Mouse (Mus musculus) kidney, embryonic 14.5 days (tissue): Measurements from ENCODE around the gene Zscan29. TPM values are rescaled to one million over a fixed set of nuclear protein-coding genes. Genes with fewer than 3 reads are reported as not detected.
"Not testable (repeated sequence)": the region's sequence is repeated elsewhere in the genome, so short reads cannot be mapped to it uniquely, and the experiment has no call there.

Experiments used
- ATAC-seq: fragments of 200-750 bp; cut with Nextera tagmentation; 2 replicates; pipeline ENCODE4 v1.8.0; 2017; ENCODE audit warnings: moderate number of reproducible peaks, mild to moderate bottlenecking, moderate TSS enrichment, moderate library complexity; ENCODE audit not compliant: low FRiP score, low TSS enrichment
- H3K27ac ChIP-seq: fragments of 300-500 bp; sonication (generic); 2 replicates; pipeline ENCODE4 v1.5.1; 2014; ENCODE audit warnings: low read depth, mild to moderate bottlenecking, low read length, moderate library complexity, mixed read lengths
- H3K27me3 ChIP-seq: fragments of 300-500 bp; sonication (generic); 2 replicates; pipeline ENCODE4 v1.6.1; 2014; ENCODE audit warnings: mild to moderate bottlenecking, low read length; ENCODE audit not compliant: control insufficient read depth, insufficient read depth
- H3K36me3 ChIP-seq: fragments of 300-500 bp; sonication (generic); 2 replicates; pipeline ENCODE4 v1.6.1; 2014; ENCODE audit warnings: low read length, mixed read lengths; ENCODE audit not compliant: control insufficient read depth, insufficient read depth
- H3K4me1 ChIP-seq: fragments of 300-500 bp; sonication (generic); 2 replicates; pipeline ENCODE4 v1.6.1; 2014; ENCODE audit warnings: low read length, mixed read lengths; ENCODE audit not compliant: control insufficient read depth, insufficient read depth
- H3K4me2 ChIP-seq: fragments of 300-500 bp; sonication (generic); replicated peaks from 2 replicates; pipeline ENCODE4 v1.6.1; 2014; ENCODE audit warnings: low read depth, mild to moderate bottlenecking, low read length
- H3K4me3 ChIP-seq: fragments of 300-500 bp; sonication (generic); 2 replicates; pipeline ENCODE4 v1.5.1; 2014; ENCODE audit warnings: mild to moderate bottlenecking, low read length
- H3K9ac ChIP-seq: fragments of 300-500 bp; sonication (generic); 2 replicates; pipeline ENCODE4 v1.6.1; 2014; ENCODE audit warnings: low read depth, mild to moderate bottlenecking, low read length, moderate library complexity
- H3K9me3 ChIP-seq: fragments of 300-500 bp; sonication (generic); 2 replicates; pipeline ENCODE4 v1.6.1; 2016; ENCODE audit warnings: low read length; ENCODE audit not compliant: control insufficient read depth
- WGBS: fragments of 180-500 bp; shearing (Covaris S2); extraction: QIAGEN DNeasy Blood & Tissue Kit; methylation state at CpG from one replicate; pipeline ENCODE4 v1.1.7; 2014; 5-methylcytosine and 5-hydroxymethylcytosine counted together
- polyA plus RNA-seq: library from polyadenylated mRNA; unstranded; fragments of >200 nt; fragmentation: Nextera tagmentation; extraction: Ambion mirVana; gene quantifications from 2 replicates; pipeline ENCODE4 v1.2.1, GENCODE M21; 2014

Zscan29 gene
- polyA plus RNA-seq, 1 experiment from 2014 or later = 13.3 TPM

- H3K9me3 ChIP-seq = peaks cover 10% of the 10 kb centered on the region
- peak overlapping the region; percentile 80 for H3K4me2 ChIP-seq
- H3K4me3 ChIP-seq = peak overlapping the region; percentile 65
- H3K27me3 ChIP-seq = no peaks in the 10 kb centered on the region
- no peak for ATAC-seq
- peak overlapping the region; percentile 79 for H3K9ac ChIP-seq
- WGBS = 73% methylated on average over 16 of the region's 16 CpGs
- H3K4me1 ChIP-seq = peaks cover 15% of the 10 kb centered on the region; the same call in 1 of the 2 replicates
- H3K27ac ChIP-seq = peak overlapping the region; percentile 98; the same call in 1 of the 2 replicates
- H3K36me3 ChIP-seq = peaks cover 27% of the 10 kb centered on the region
Observed at GRCm38 (mm10) chr2:121141216-121142035, 29.5 kb downstream of the Zscan29 start.

GRCm38 (mm10) chr2:121140018-121140882 lies 30.7 kb downstream of the Zscan29 start, which contains the start of the genes Adal and Lcmt2:
Gene Adal (plus strand): TSS chr2:121140428.
Gene Lcmt2 (minus strand): TSS chr2:121140653.
- Histone ChIP-seq H3K27me3 (no peaks in the 10 kb centered on the region), H3K9me3 (peaks cover 10% of the 10 kb centered on the region), H3K9ac (peak within 1 kb of the TSS; percentile 79), H3K27ac (peak within 1 kb of the TSS; percentile 98), H3K4me3 (peak within 1 kb of the TSS; percentile 65), H3K4me1 (peaks cover 15% of the 10 kb centered on the region; the same call in 1 of the 2 replicates), H3K4me2 (peak within 1 kb of the TSS; percentile 80), H3K36me3 (peaks cover 24% of the 10 kb centered on the region)
- ATAC-seq = peak; percentile 97
- 1% methylated on average over 83 of the region's 87 CpGs for WGBS

GRCm38 (mm10) chr2:121139266-121140017 lies 31.5 kb downstream of the Zscan29 start:
- H3K9me3 ChIP-seq = peaks cover 12% of the 10 kb centered on the region
- 60% methylated on average over 29 of the region's 29 CpGs for WGBS
- peak overlapping the region; percentile 65 for H3K4me3 ChIP-seq
- no peaks in the 10 kb centered on the region for H3K27me3 ChIP-seq
- H3K4me1 ChIP-seq = peaks cover 15% of the 10 kb centered on the region; the same call in 1 of the 2 replicates
- H3K4me2 ChIP-seq = peak overlapping the region; percentile 80
- ATAC-seq = peak; percentile 29; the same call in 1 of the 2 replicates
- peak overlapping the region; percentile 79 for H3K9ac ChIP-seq
- H3K36me3 ChIP-seq = peaks cover 17% of the 10 kb centered on the region
- H3K27ac ChIP-seq = peak overlapping the region; percentile 98

- peaks cover 11% of the 10 kb centered on the region for H3K36me3 ChIP-seq
- no peak overlapping the region for H3K4me3 ChIP-seq
- WGBS = 97% methylated on average over 4 of the region's 4 CpGs
- peaks cover 15% of the 10 kb centered on the region; the same call in 1 of the 2 replicates for H3K4me1 ChIP-seq
- no peaks in the 10 kb centered on the region for H3K27me3 ChIP-seq
- peaks cover 12% of the 10 kb centered on the region for H3K9me3 ChIP-seq
- H3K4me2 ChIP-seq = no peak overlapping the region
- H3K27ac ChIP-seq = no peak overlapping the region
- no peak overlapping the region for H3K9ac ChIP-seq
- no peak for ATAC-seq
Observed at GRCm38 (mm10) chr2:121137371-121137770, 33.6 kb downstream of the Zscan29 start.

- no peak for ATAC-seq
- Histone ChIP-seq H3K9me3 (peaks cover 2% of the 10 kb centered on the region), H3K27ac (no peak overlapping the region), H3K27me3 (no peaks in the 10 kb centered on the region), H3K4me3 (no peak overlapping the region), H3K36me3 (no peaks in the 10 kb centered on the region), H3K4me1 (no peaks in the 10 kb centered on the region), H3K4me2 (no peak overlapping the region), H3K9ac (no peak overlapping the region)
- WGBS = 71% methylated on average over 1 of the region's 1 CpGs
Observed at GRCm38 (mm10) chr2:121132822-121133221, 38.1 kb downstream of the Zscan29 start.

- H3K27ac ChIP-seq = no peak overlapping the region
Observed at GRCm38 (mm10) chr2:121128865-121129620, 41.9 kb downstream of the Zscan29 start.

GRCm38 (mm10) chr2:121127536-121127935 lies 43.4 kb downstream of the Zscan29 start:
- Histone ChIP-seq H3K9ac (no peak overlapping the region), H3K36me3 (no peaks in the 10 kb centered on the region), H3K9me3 (no peaks in the 10 kb centered on the region), H3K27ac (no peak overlapping the region), H3K4me3 (no peak overlapping the region), H3K27me3 (no peaks in the 10 kb centered on the region), H3K4me1 (no peaks in the 10 kb centered on the region), H3K4me2 (no peak overlapping the region)
- ATAC-seq = no peak
- 71% methylated on average over 1 of the region's 1 CpGs for WGBS

More at GRCm38 (mm10) chr2:121128865-121129620, 41.9 kb downstream of the Zscan29 start:
- Histone ChIP-seq H3K9me3 (no peaks in the 10 kb centered on the region), H3K9ac (no peak overlapping the region), H3K4me1 (no peaks in the 10 kb centered on the region), H3K4me2 (no peak overlapping the region), H3K4me3 (no peak overlapping the region), H3K36me3 (no peaks in the 10 kb centered on the region), H3K27me3 (no peaks in the 10 kb centered on the region)
- WGBS = 69% methylated on average over 9 of the region's 9 CpGs
- no peak for ATAC-seq

- not testable (repeated sequence) for H3K9me3 ChIP-seq
Observed at GRCm38 (mm10) chr2:121126302-121126701, 44.6 kb downstream of the Zscan29 start.

More at GRCm38 (mm10) chr2:121126302-121126701, 44.6 kb downstream of the Zscan29 start:
- H3K4me1 ChIP-seq, H3K9ac ChIP-seq, H3K36me3 ChIP-seq, H3K27ac ChIP-seq, H3K27me3 ChIP-seq, H3K4me3 ChIP-seq, H3K4me2 ChIP-seq, ATAC-seq: not testable (repeated sequence)
- WGBS = 93% methylated on average over 5 of the region's 5 CpGs
